Mouse (Mus musculus): ENCODE results near the gene Mylk2.

DNA sequence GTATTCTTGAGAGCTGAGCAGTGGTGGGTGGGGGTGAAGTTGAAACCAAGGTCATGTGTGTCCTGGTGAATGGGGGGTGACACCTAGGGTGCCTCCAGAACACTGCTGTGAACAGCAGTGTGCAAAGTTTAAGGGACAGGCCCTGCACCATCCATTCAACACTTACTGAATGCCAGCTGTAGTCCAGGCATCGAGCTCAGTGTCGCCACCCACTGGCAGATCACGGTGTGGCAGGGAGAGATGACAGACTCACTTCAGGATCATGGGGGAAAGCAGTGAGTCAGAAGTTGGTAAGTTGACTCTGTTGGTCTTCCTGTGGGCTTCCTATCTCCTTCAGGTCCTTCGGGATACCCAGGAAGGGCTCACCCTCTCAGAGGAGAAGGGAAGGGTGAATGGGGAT lies 28.7 kb downstream of the Mylk2 start:
- peak; percentile 87; the same call in 1 of the 2 replicates for TF ChIP-seq CTCF (IDR thresholded peaks at IDR 0.05; ENCODE audit: borderline replicate concordance, control insufficient read depth, extremely low read depth, insufficient read depth, low read length, poor library complexity)
- TF ChIP-seq POLR2A (IDR thresholded peaks at IDR 0.05; ENCODE audit: control insufficient read depth, extremely low read depth, insufficient read depth, low read length, poor library complexity), result no peak

Data from thymus, adult 2 months (tissue).